Mouse (Mus musculus) thymus, adult 2 months (tissue): ENCODE results near the gene Strbp. TPM values are rescaled to one million over a fixed set of nuclear protein-coding genes. Genes with fewer than 3 reads are reported as not detected.

Experiments
- DNase-seq: peaks from one replicate; pipeline ENCODE4 v3.0.0; 2021
- H3K27ac ChIP-seq: fragments of 200-500 bp; 2 replicates; pipeline ENCODE4 v1.5.1; 2012; ENCODE audit warnings: low read length, control low read depth; ENCODE audit not compliant: control insufficient read depth, insufficient read depth
- H3K27me3 ChIP-seq: fragments of 200-500 bp; 2 replicates; pipeline ENCODE4 v1.6.1; 2012; ENCODE audit warnings: mild to moderate bottlenecking, low read length, moderate library complexity, mixed read lengths; ENCODE audit not compliant: control insufficient read depth, insufficient read depth
- H3K36me3 ChIP-seq: fragments of 200-500 bp; 2 replicates; pipeline ENCODE4 v1.6.1; 2012; ENCODE audit warnings: mild to moderate bottlenecking, low read length, moderate library complexity; ENCODE audit not compliant: control insufficient read depth, insufficient read depth
- H3K4me1 ChIP-seq: fragments of 200-500 bp; replicated peaks from 2 replicates; pipeline ENCODE4 v1.6.1; 2012; ENCODE audit warnings: low read length; ENCODE audit not compliant: control insufficient read depth, insufficient read depth
- H3K4me3 ChIP-seq: fragments of 200-500 bp; 2 replicates; pipeline ENCODE4 v1.5.1; 2012; ENCODE audit warnings: mild to moderate bottlenecking, low read length, control low read depth, moderate library complexity; ENCODE audit not compliant: control insufficient read depth, insufficient read depth
- CTCF ChIP-seq: fragments of 200-500 bp; IDR thresholded peaks from 2 replicates; pipeline ENCODE4 v1.5.1; 2012; ENCODE audit warnings: mild to moderate bottlenecking, control low read depth, low read length, moderate library complexity, borderline replicate concordance; ENCODE audit not compliant: control insufficient read depth, poor library complexity, insufficient read depth; ENCODE audit errors: extremely low read depth
- POLR2A ChIP-seq: fragments of 200-500 bp; IDR thresholded peaks from 2 replicates; pipeline ENCODE4 v1.6.1; 2012; ENCODE audit warnings: mild to moderate bottlenecking, low read length, control low read depth, moderate library complexity; ENCODE audit not compliant: control insufficient read depth, poor library complexity, insufficient read depth; ENCODE audit errors: extremely low read depth
- WGBS: fragments of 180-500 bp; shearing (Covaris S2); methylation state at CpG from one replicate; pipeline ENCODE4 v1.1.7; 2018; 5-methylcytosine and 5-hydroxymethylcytosine counted together
- polyA plus RNA-seq: library from polyadenylated mRNA; depleted of rRNA; stranded (reverse); fragments of >200 nt; gene quantifications from 2 replicates; pipeline ENCODE4 v1.2.3, GENCODE M21; 2012

Gene Strbp
- polyA plus RNA-seq, 1 experiment, result 10.6 TPM

GRCm38 (mm10) chr2:37744773-37745395, 41.2 kb upstream of the Strbp start:
- H3K4me1 ChIP-seq, result no peaks in the 10 kb centered on the region
- H3K27ac ChIP-seq, result no peak overlapping the region
- no peaks in the 10 kb centered on the region for H3K27me3 ChIP-seq
- WGBS, result 94% methylated on average over 10 of the region's 10 CpGs
- TF ChIP-seq CTCF, result no peak
- TF ChIP-seq POLR2A, result no peak
- H3K4me3 ChIP-seq, result no peak overlapping the region
- no peaks in the 10 kb centered on the region for H3K36me3 ChIP-seq
- DNase-seq, result no peak

- Histone ChIP-seq H3K27me3 (no peaks in the 10 kb centered on the region), H3K27ac (no peak overlapping the region), H3K4me1 (no peaks in the 10 kb centered on the region), H3K36me3 (no peaks in the 10 kb centered on the region), H3K4me3 (no peak overlapping the region)
- 86% methylated on average over 20 of the region's 20 CpGs for WGBS
- DNase-seq, result no peak
- no peak for TF ChIP-seq CTCF
- TF ChIP-seq POLR2A, result no peak
These were observed 38.3 kb upstream of the Strbp start for GRCm38 (mm10) chr2:37741806-37742554.

- H3K36me3 ChIP-seq, result no peaks in the 10 kb centered on the region
- no peak for DNase-seq
- no peaks in the 10 kb centered on the region for H3K27me3 ChIP-seq
- H3K4me1 ChIP-seq, result peaks cover 17% of the 10 kb centered on the region
- WGBS, result 18% methylated on average over 1 of the region's 1 CpGs
- no peak overlapping the region for H3K27ac ChIP-seq
- TF ChIP-seq POLR2A, result no peak
- no peak for TF ChIP-seq CTCF
- no peak overlapping the region for H3K4me3 ChIP-seq
These were observed 32.1 kb upstream of the Strbp start for GRCm38 (mm10) chr2:37735807-37736188.

GRCm38 (mm10) chr2:37734979-37735806, 31.5 kb upstream of the Strbp start:
- 11% methylated on average over 17 of the region's 17 CpGs for WGBS
- H3K27ac ChIP-seq, result no peak overlapping the region
- H3K36me3 ChIP-seq, result no peaks in the 10 kb centered on the region
- TF ChIP-seq CTCF, result no peak
- TF ChIP-seq POLR2A, result no peak
- peak overlapping the region; percentile 15 for H3K4me3 ChIP-seq
- no peaks in the 10 kb centered on the region for H3K27me3 ChIP-seq
- DNase-seq, result peak; percentile 65
- peaks cover 17% of the 10 kb centered on the region for H3K4me1 ChIP-seq

GRCm38 (mm10) chr2:37731241-37731801, 27.7 kb upstream of the Strbp start:
- Histone ChIP-seq H3K27ac (no peak overlapping the region), H3K27me3 (no peaks in the 10 kb centered on the region), H3K36me3 (no peaks in the 10 kb centered on the region), H3K4me3 (no peak overlapping the region), H3K4me1 (peaks cover 17% of the 10 kb centered on the region)
- DNase-seq, result no peak
- TF ChIP-seq CTCF (no peak), POLR2A (no peak)
- 24% methylated on average over 5 of the region's 5 CpGs for WGBS

- Histone ChIP-seq H3K4me3 (no peak overlapping the region), H3K36me3 (no peaks in the 10 kb centered on the region), H3K27ac (no peak overlapping the region), H3K27me3 (no peaks in the 10 kb centered on the region), H3K4me1 (peaks cover 12% of the 10 kb centered on the region)
- no peak for DNase-seq
- TF ChIP-seq CTCF (no peak), POLR2A (no peak)
- WGBS, result 93% methylated on average over 4 of the region's 4 CpGs
These were observed 20.6 kb upstream of the Strbp start for GRCm38 (mm10) chr2:37724231-37724630.
